Mouse (Mus musculus) midbrain, embryonic 15.5 days (tissue): ENCODE results near the gene Lig1. TPM values are rescaled to one million over a fixed set of nuclear protein-coding genes. Genes with fewer than 3 reads are reported as not detected.

ENCODE experiments used
- ATAC-seq: fragments of 200-750 bp; cut with Nextera tagmentation; replicated peaks from 2 replicates; pipeline ENCODE4 v1.8.0; 2017; ENCODE audit warnings: moderate TSS enrichment
- H3K27ac ChIP-seq: fragments of 300-500 bp; sonication (generic); 2 replicates; pipeline ENCODE4 v1.5.1; 2015; ENCODE audit warnings: mild to moderate bottlenecking, inconsistent platforms
- H3K27me3 ChIP-seq: fragments of 300-500 bp; sonication (generic); replicated peaks from 2 replicates; pipeline ENCODE4 v1.6.1; 2015; ENCODE audit warnings: inconsistent platforms
- H3K36me3 ChIP-seq: fragments of 300-500 bp; sonication (generic); replicated peaks from 2 replicates; pipeline ENCODE4 v1.6.1; 2015; ENCODE audit warnings: inconsistent platforms
- H3K4me1 ChIP-seq: fragments of 300-500 bp; sonication (generic); 2 replicates; pipeline ENCODE4 v1.6.1; 2015; ENCODE audit warnings: inconsistent platforms
- H3K4me2 ChIP-seq: fragments of 300-500 bp; sonication (generic); 2 replicates; pipeline ENCODE4 v1.6.1; 2015; ENCODE audit warnings: inconsistent platforms, mild to moderate bottlenecking, moderate library complexity
- H3K4me3 ChIP-seq: fragments of 300-500 bp; sonication (generic); 2 replicates; pipeline ENCODE4 v1.5.1; 2015; ENCODE audit warnings: mild to moderate bottlenecking, inconsistent platforms
- H3K9ac ChIP-seq: fragments of 300-500 bp; sonication (generic); 2 replicates; pipeline ENCODE4 v1.6.1; 2015; ENCODE audit warnings: mild to moderate bottlenecking, inconsistent platforms
- H3K9me3 ChIP-seq: fragments of 300-500 bp; sonication (generic); 2 replicates; pipeline ENCODE4 v1.6.1; 2016; ENCODE audit warnings: inconsistent platforms
- WGBS: fragments of 180-500 bp; shearing (Covaris S2); methylation state at CpG from one replicate; pipeline ENCODE4 v1.1.7; 2015; ENCODE audit warnings: mixed read lengths; 5-methylcytosine and 5-hydroxymethylcytosine counted together
- polyA plus RNA-seq: library from polyadenylated mRNA; unstranded; fragments of >200 nt; fragmentation: Nextera tagmentation; extraction: Ambion mirVana; gene quantifications from 2 replicates; pipeline ENCODE4 v1.2.1, GENCODE M21; 2015

The Lig1 gene
- polyA plus RNA-seq, 1 experiment from 2014 or later: 34.6 TPM

DNA sequence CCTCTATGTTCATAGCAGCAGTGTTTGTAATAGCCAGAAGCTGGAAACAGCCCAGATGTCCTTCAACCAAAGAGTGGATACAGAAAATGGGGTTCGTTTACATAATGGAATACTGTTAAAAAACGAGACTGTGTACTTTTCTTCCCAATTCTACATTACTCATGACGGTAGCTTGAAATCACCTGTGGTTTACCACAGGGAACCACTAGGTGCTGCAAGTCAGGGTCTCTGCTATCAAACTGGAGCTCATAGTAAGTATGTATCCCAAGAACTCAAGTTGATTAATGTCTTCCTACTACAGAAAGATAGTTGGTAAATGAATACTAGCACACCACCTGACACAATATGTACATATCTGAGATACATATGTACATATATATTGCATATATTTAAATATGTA is 44.3 kb downstream of the Lig1 start:
- H3K4me1 ChIP-seq: no peaks in the 10 kb centered on the region
- no peaks in the 10 kb centered on the region for H3K36me3 ChIP-seq
- H3K9ac ChIP-seq: no peak overlapping the region
- H3K27me3 ChIP-seq: no peaks in the 10 kb centered on the region
- no peaks in the 10 kb centered on the region for H3K9me3 ChIP-seq
- no peak for ATAC-seq
- no peak overlapping the region for H3K4me2 ChIP-seq
- no peak overlapping the region for H3K4me3 ChIP-seq
- H3K27ac ChIP-seq: no peak overlapping the region
- whole genome bisulfite sequencing: 86% methylated on average over 3 of the region's 3 CpGs

DNA sequence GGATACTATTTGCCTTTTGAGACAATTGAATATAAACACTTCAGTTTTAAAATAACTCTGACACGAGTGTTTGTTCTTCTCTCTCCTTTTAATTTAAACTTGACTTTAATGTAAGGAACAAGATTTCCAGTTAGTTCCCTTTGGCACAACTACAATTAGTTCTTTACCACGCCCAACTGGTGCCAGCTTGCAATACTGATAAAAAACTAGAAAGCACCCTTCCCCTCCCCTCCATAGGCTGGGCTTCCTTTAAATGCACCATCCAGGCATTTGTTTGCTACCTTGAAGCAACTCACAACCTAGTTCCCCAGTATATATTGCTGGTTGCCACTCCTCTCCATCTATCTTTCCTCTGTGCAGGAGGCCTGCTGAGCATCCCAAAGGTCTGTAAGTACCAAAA is 47.2 kb downstream of the Lig1 start, which contains the start of gene Pla2g4c:
Gene Pla2g4c, plus strand, starts transcription at position 340 of the 400 bp plus-strand sequence.
- Histone ChIP-seq H3K4me2 (no peak within 1 kb of the TSS), H3K4me1 (no peaks in the 10 kb centered on the region), H3K9ac (no peak within 1 kb of the TSS), H3K9me3 (no peaks in the 10 kb centered on the region), H3K36me3 (no peaks in the 10 kb centered on the region), H3K27me3 (no peaks in the 10 kb centered on the region), H3K27ac (no peak within 1 kb of the TSS), H3K4me3 (no peak within 1 kb of the TSS)
- 88% methylated on average over 2 of the region's 2 CpGs for WGBS
- ATAC-seq: no peak

DNA sequence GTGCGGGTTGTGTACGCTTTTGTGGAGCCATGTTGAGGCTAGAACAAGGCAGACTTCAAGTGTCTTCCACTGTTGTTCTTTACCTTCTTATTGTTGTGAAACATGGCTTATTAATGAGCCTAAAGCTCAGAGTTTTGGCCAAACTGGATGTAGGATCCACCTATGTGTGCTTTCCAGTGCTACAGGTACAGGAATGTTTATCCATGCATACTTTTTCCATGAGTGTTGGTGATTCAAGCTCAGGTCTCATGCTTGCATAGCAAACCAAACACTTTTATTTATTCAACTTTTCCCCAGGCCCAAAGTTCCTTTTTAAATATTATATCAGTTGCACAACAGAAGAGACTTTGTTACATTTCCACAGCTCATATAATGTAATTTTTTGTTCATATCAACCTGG is 53.5 kb downstream of the Lig1 start:
- no peak for ATAC-seq
- Histone ChIP-seq H3K4me2 (no peak overlapping the region), H3K4me3 (no peak overlapping the region), H3K9ac (no peak overlapping the region), H3K4me1 (no peaks in the 10 kb centered on the region), H3K9me3 (no peaks in the 10 kb centered on the region), H3K36me3 (no peaks in the 10 kb centered on the region; the same call in 1 of the 2 replicates), H3K27me3 (no peaks in the 10 kb centered on the region), H3K27ac (no peak overlapping the region)
- 98% methylated on average over 2 of the region's 2 CpGs for WGBS

DNA sequence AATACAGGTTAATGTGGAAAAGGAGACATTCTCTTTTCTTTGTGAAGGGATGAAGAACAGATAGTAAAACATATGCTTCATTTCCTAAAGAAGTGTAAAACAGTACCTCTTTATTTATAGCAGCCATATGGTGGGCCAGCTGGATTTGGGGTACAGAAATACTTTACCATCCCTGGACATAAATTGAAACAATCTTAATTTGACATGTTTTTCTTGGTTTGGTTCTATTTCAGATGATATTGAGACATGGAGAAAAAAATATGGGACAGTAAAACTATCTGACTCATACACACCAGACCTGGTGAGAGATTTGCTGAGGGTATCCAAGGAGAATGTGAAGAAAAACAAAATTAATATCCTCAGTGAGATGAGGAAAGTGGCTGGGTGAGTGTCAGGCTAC is 78.9 kb downstream of the Lig1 start:
- H3K4me1 ChIP-seq: no peaks in the 10 kb centered on the region
- H3K9ac ChIP-seq: no peak overlapping the region
- H3K36me3 ChIP-seq: peaks cover 13% of the 10 kb centered on the region
- no peak overlapping the region for H3K4me3 ChIP-seq
- H3K4me2 ChIP-seq: no peak overlapping the region
- no peaks in the 10 kb centered on the region for H3K9me3 ChIP-seq
- no peak for ATAC-seq
- no peaks in the 10 kb centered on the region for H3K27me3 ChIP-seq
- no peak overlapping the region for H3K27ac ChIP-seq

Other genes starting within 250 kb of the Lig1 start
- 188 TPM in 2 replicates for gene Chmp2a, start 242.5 kb upstream of the Lig1 start, polyA plus RNA-seq
- 141 and 162 TPM in 2 replicates for gene Ube2m, start 239.0 kb upstream of the Lig1 start, polyA plus RNA-seq
- gene Mzf1, start 222.5 kb upstream of the Lig1 start, polyA plus RNA-seq: 10.7 and 11.4 TPM in 2 replicates
- gene Vmn1r85, start 182.1 kb upstream of the Lig1 start, polyA plus RNA-seq: 0.13 and 0.19 TPM in 2 replicates
- not detected in 2 replicates for gene Vmn1r86, start 157.4 kb upstream of the Lig1 start, polyA plus RNA-seq
- gene Vmn1r87, start 137.1 kb upstream of the Lig1 start, polyA plus RNA-seq: not detected in 2 replicates
- not detected in 2 replicates for gene Vmn1r88, start 117.7 kb upstream of the Lig1 start, polyA plus RNA-seq
- gene Vmn1r89, start 64.3 kb upstream of the Lig1 start, polyA plus RNA-seq: not detected in 2 replicates
- gene Zswim9, start 1.4 kb downstream of the Lig1 start, polyA plus RNA-seq: 16.9 and 18.0 TPM in 2 replicates
- gene Pla2g4c, start 47.4 kb downstream of the Lig1 start, polyA plus RNA-seq: 1.0 and 1.3 TPM in 2 replicates
- gene Cabp5, start 120.8 kb downstream of the Lig1 start, polyA plus RNA-seq: 0.24 and 0.31 TPM in 2 replicates
- not detected in 2 replicates for gene Bsph1, start 173.6 kb downstream of the Lig1 start, polyA plus RNA-seq